Mouse (Mus musculus) CH12.LX (cell line): ENCODE measurements around the gene Zic5. TPM values are rescaled to one million over a fixed set of nuclear protein-coding genes. Genes with fewer than 3 reads are reported as not detected.

Experiments used
- DNase-seq: peaks from one replicate; pipeline ENCODE4 v3.0.0-alpha.2; 2013; ENCODE audit errors: extremely low read depth
- H3K27ac ChIP-seq: 2 replicates; pipeline ENCODE4 v1.5.1; 2012; ENCODE audit warnings: low read depth, mild to moderate bottlenecking, control low read depth, moderate library complexity; ENCODE audit not compliant: insufficient read depth
- H3K27me3 ChIP-seq: replicated peaks from 2 replicates; pipeline ENCODE3; 2012; ENCODE audit warnings: inconsistent platforms
- H3K36me3 ChIP-seq, 2 experiments: replicated peaks in 1 of 2; 2 replicates each; pipeline versions ENCODE3 to v1.6.1; 2012; ENCODE audit warnings: inconsistent platforms in 1 of 2, low read length in 1 of 2, mild to moderate bottlenecking in 1 of 2, mixed read lengths in 1 of 2, moderate library complexity in 1 of 2; ENCODE audit not compliant: control insufficient read depth in 1 of 2, insufficient read depth in 1 of 2
- H3K4me1 ChIP-seq, 2 experiments: 2 replicates each; pipeline ENCODE4 v1.6.1; 2012; ENCODE audit warnings: inconsistent platforms in 1 of 2, moderate library complexity in 1 of 2; ENCODE audit not compliant: insufficient read depth in 2 of 2, control insufficient read depth in 1 of 2
- H3K4me2 ChIP-seq: 2 replicates; pipeline ENCODE4 v1.6.1; 2012; ENCODE audit warnings: low read depth, mild to moderate bottlenecking, control low read depth; ENCODE audit not compliant: poor library complexity, insufficient read depth, severe bottlenecking
- H3K4me3 ChIP-seq, 3 experiments: fragments of 150-350 bp in 1 of 3; sonication (generic) in 1 of 3; replicated peaks in 1 of 3; 2 replicates each; pipeline versions ENCODE3 to v1.5.1; 2011 to 2012; ENCODE audit warnings: low read depth in 2 of 3, low read length in 2 of 3, mild to moderate bottlenecking in 2 of 3, moderate library complexity in 2 of 3, control low read depth in 1 of 3, improper control_type of control experiment in 1 of 3, inconsistent platforms in 1 of 3, mixed read lengths in 1 of 3; ENCODE audit not compliant: poor library complexity in 1 of 3
- H3K79me2 ChIP-seq: replicated peaks from 2 replicates; pipeline ENCODE4 v1.6.1; 2012; ENCODE audit warnings: mild to moderate bottlenecking, moderate library complexity; ENCODE audit not compliant: control insufficient read depth, poor library complexity, insufficient read depth, severe bottlenecking; ENCODE audit errors: extremely low read depth
- H3K9ac ChIP-seq: 2 replicates; pipeline ENCODE4 v1.6.1; 2012; ENCODE audit warnings: low read depth, mild to moderate bottlenecking, control low read depth, moderate library complexity; ENCODE audit not compliant: insufficient read depth
- H3K9me3 ChIP-seq: replicated peaks from 2 replicates; pipeline ENCODE3; 2012; ENCODE audit warnings: low read length, inconsistent platforms, mixed read lengths
- BHLHE40 ChIP-seq: IDR thresholded peaks from 2 replicates; pipeline ENCODE4 v1.6.1; 2011; ENCODE audit warnings: mild to moderate bottlenecking, low read depth, low read length, improper control_type of control experiment
- CHD1 ChIP-seq: IDR thresholded peaks from 2 replicates; pipeline ENCODE4 v1.6.1; 2012; ENCODE audit warnings: low read depth, low read length, improper control_type of control experiment, inconsistent platforms
- CTCF ChIP-seq, 2 experiments: IDR thresholded peaks in 1 of 2; conservative IDR thresholded peaks in 1 of 2; 2 replicates each; pipeline ENCODE4 v1.5.1; 2011 to 2012; ENCODE audit warnings: low read depth in 2 of 2, low read length in 2 of 2, improper control_type of control experiment in 1 of 2, inconsistent platforms in 1 of 2, mild to moderate bottlenecking in 1 of 2, moderate library complexity in 1 of 2
- E2F4 ChIP-seq: IDR thresholded peaks from 2 replicates; pipeline ENCODE4 v1.6.1; 2011; ENCODE audit warnings: low read depth, low read length, improper control_type of control experiment; ENCODE audit not compliant: insufficient replicate concordance
- EP300 ChIP-seq: IDR thresholded peaks from 2 replicates; pipeline ENCODE4 v1.6.1; 2011; ENCODE audit warnings: low read length, improper control_type of control experiment
- ETS1 ChIP-seq: conservative IDR thresholded peaks from 2 replicates; pipeline ENCODE4 v1.6.1; 2012; ENCODE audit warnings: low read depth, mild to moderate bottlenecking, inconsistent platforms, low read length, improper control_type of control experiment, moderate library complexity
- GABPA ChIP-seq: IDR thresholded peaks from 2 replicates; pipeline ENCODE4 v1.6.1; 2012; ENCODE audit warnings: low read depth, low read length, improper control_type of control experiment, inconsistent platforms; ENCODE audit not compliant: insufficient replicate concordance
- IRF4 ChIP-seq: IDR thresholded peaks from 2 replicates; pipeline ENCODE4 v1.6.1; 2014; ENCODE audit warnings: low read depth, mild to moderate bottlenecking, inconsistent platforms, low read length, improper control_type of control experiment
- JUN ChIP-seq: IDR thresholded peaks from 2 replicates; pipeline ENCODE4 v1.6.1; 2011; ENCODE audit warnings: low read depth, mild to moderate bottlenecking, low read length, improper control_type of control experiment, moderate library complexity; ENCODE audit not compliant: insufficient read depth
- MAX ChIP-seq: IDR thresholded peaks from 2 replicates; pipeline ENCODE4 v1.6.1; 2011; ENCODE audit warnings: low read length, improper control_type of control experiment
- MYC ChIP-seq: IDR thresholded peaks from 2 replicates; pipeline ENCODE4 v1.6.1; 2011; ENCODE audit warnings: low read depth, mild to moderate bottlenecking, improper control_type of control experiment, low read length
- NRF1 ChIP-seq: IDR thresholded peaks from 2 replicates; pipeline ENCODE4 v1.6.1; 2014; ENCODE audit warnings: low read depth, mild to moderate bottlenecking, inconsistent platforms, low read length, improper control_type of control experiment, moderate library complexity
- POLR2AphosphoS2 ChIP-seq: IDR thresholded peaks from 2 replicates; pipeline ENCODE4 v1.6.1; 2011; ENCODE audit warnings: low read depth, low read length, improper control_type of control experiment
- RAD21 ChIP-seq: IDR thresholded peaks from 2 replicates; pipeline ENCODE4 v1.6.1; 2011; ENCODE audit warnings: low read depth, mild to moderate bottlenecking, low read length, improper control_type of control experiment, moderate library complexity
- RCOR1 ChIP-seq: conservative IDR thresholded peaks from 2 replicates; pipeline ENCODE4 v1.6.1; 2012; ENCODE audit warnings: low read depth, mild to moderate bottlenecking, inconsistent platforms, low read length, improper control_type of control experiment
- SIN3A ChIP-seq: IDR thresholded peaks from 2 replicates; pipeline ENCODE4 v1.6.1; 2012; ENCODE audit warnings: low read length, improper control_type of control experiment, inconsistent platforms
- TBP ChIP-seq: conservative IDR thresholded peaks from 2 replicates; pipeline ENCODE4 v1.6.1; 2011; ENCODE audit warnings: low read depth, low read length, improper control_type of control experiment
- TCF12 ChIP-seq: IDR thresholded peaks from 2 replicates; pipeline ENCODE4 v1.6.1; 2014; ENCODE audit warnings: low read depth, mild to moderate bottlenecking, inconsistent platforms, low read length, improper control_type of control experiment
- UBTF ChIP-seq: IDR thresholded peaks from 2 replicates; pipeline ENCODE4 v1.6.1; 2012; ENCODE audit warnings: low read depth, mild to moderate bottlenecking, inconsistent platforms, low read length, improper control_type of control experiment, moderate library complexity
- USF2 ChIP-seq: conservative IDR thresholded peaks from 2 replicates; pipeline ENCODE4 v1.6.1; 2011; ENCODE audit warnings: low read depth, low read length, improper control_type of control experiment
- ZKSCAN1 ChIP-seq: IDR thresholded peaks from 2 replicates; pipeline ENCODE4 v1.6.1; 2012; ENCODE audit warnings: low read depth, inconsistent platforms, low read length, improper control_type of control experiment, borderline replicate concordance
- ZMIZ1 ChIP-seq: IDR thresholded peaks from 2 replicates; pipeline ENCODE4 v1.6.1; 2012; ENCODE audit warnings: low read depth, mild to moderate bottlenecking, inconsistent platforms, low read length, improper control_type of control experiment
- dilution Hi-C: fragments of 300-500 bp; cut with MboI; formaldehyde crosslinking; loops from 2 replicates; pipeline ENCODE4 v1.14.3; 2020; ENCODE audit warnings: low sequenced_read_pairs; ENCODE audit not compliant: extremely low pct_unique_long_range_greater_than_20kb, extremely low pct_ligation_motif_present
- in situ Hi-C: fragments of 300-500 bp; cut with MboI; formaldehyde crosslinking; loops from 3 replicates; pipeline ENCODE4 v1.14.3; 2019; ENCODE audit warnings: low sequenced_read_pairs, low pct_ligation_motif_present, low pct_unique_long_range_greater_than_20kb, mixed read lengths
- polyA plus RNA-seq: library from polyadenylated mRNA; unstranded; fragments of >175 nt; gene quantifications from 2 replicates; pipeline ENCODE4 v1.2.1, GENCODE M21; 2012; ENCODE audit warnings: low read depth; ENCODE audit not compliant: insufficient read length
- total RNA-seq, 2 experiments: library from RNA; depleted of rRNA; stranded (reverse); fragments of 300-350 nt in 1 of 2; fragments of >200 nt in 1 of 2; gene quantifications; 2 replicates each; pipeline ENCODE4 v1.2.3; 2012 to 2014

Zic5 gene
- total and polyA plus RNA-seq, 3 experiments = 1.3 to 9.1 (median 1.5) TPM

GRCm38 (mm10) chr14:122455562-122455958 lies 9.9 kb downstream of the Zic5 start:
- TF ChIP-seq ZMIZ1 (no peak), MYC (no peak), ETS1 (no peak), E2F4 (no peak), UBTF (no peak), CTCF (conservative IDR thresholded peaks at IDR 0.05 in 1 of 2, IDR thresholded peaks at IDR 0.05 in 1 of 2; ENCODE audit: low read depth in 2 of 2, low read length in 2 of 2) (no peak), USF2 (no peak), RAD21 (no peak)
- in situ Hi-C loops = no loop called here
- H3K4me1 ChIP-seq = peaks cover 0 to 7% of the 10 kb centered on the region in 2 experiments; a peak in 1 of 4 replicates

GRCm38 (mm10) chr14:122454901-122455561 lies 10.4 kb downstream of the Zic5 start:
- Histone ChIP-seq H3K27ac (no peak overlapping the region), H3K4me2 (no peak overlapping the region), H3K4me1 (peaks cover 0 to 3% of the 10 kb centered on the region in 2 experiments; a peak in 1 of 4 replicates), H3K79me2 (no peaks in the 10 kb centered on the region), H3K9me3 (no peaks in the 10 kb centered on the region), H3K4me3 (no peak overlapping the region), H3K27me3 (no peaks in the 10 kb centered on the region), H3K36me3 (peaks cover 0 to 3% of the 10 kb centered on the region in 2 experiments), H3K9ac (no peak overlapping the region)
- DNase-seq = no peak
- in situ Hi-C loops (no loop called here), dilution Hi-C loops (no loop called here)
- TF ChIP-seq POLR2AphosphoS2 (no peak), IRF4 (no peak), EP300 (no peak), SIN3A (no peak), NRF1 (no peak), RAD21 (no peak), CHD1 (no peak), E2F4 (no peak), RCOR1 (no peak), BHLHE40 (no peak), MAX (no peak), TCF12 (no peak), JUN (no peak), ETS1 (no peak), TBP (no peak), USF2 (no peak), ZKSCAN1 (no peak), GABPA (no peak)

More at GRCm38 (mm10) chr14:122455562-122455958, 9.9 kb downstream of the Zic5 start:
- Histone ChIP-seq H3K9ac (no peak overlapping the region), H3K79me2 (no peaks in the 10 kb centered on the region), H3K9me3 (no peaks in the 10 kb centered on the region), H3K4me2 (no peak overlapping the region), H3K4me3 (no peak overlapping the region), H3K36me3 (peaks cover 0 to 5% of the 10 kb centered on the region in 2 experiments), H3K27me3 (no peaks in the 10 kb centered on the region), H3K27ac (no peak overlapping the region)
- no peak for DNase-seq
- dilution Hi-C loops = no loop called here
